Mouse (Mus musculus) forebrain, embryonic 13.5 days (tissue): ENCODE data around the gene Wfikkn2. TPM values are rescaled to one million over a fixed set of nuclear protein-coding genes. Genes with fewer than 3 reads are reported as not detected.
A peak's percentile ranks its signal among the peaks of the same experiment; 100 is the strongest.

ENCODE experiments used
- ATAC-seq: fragments of 200-750 bp; cut with Nextera tagmentation; 2 replicates; pipeline ENCODE4 v1.8.0; 2017
- H3K27ac ChIP-seq: fragments of 300-500 bp; sonication (generic); 2 replicates; pipeline ENCODE4 v1.5.1; 2015; ENCODE audit warnings: inconsistent platforms, mild to moderate bottlenecking, moderate library complexity
- H3K27me3 ChIP-seq: fragments of 300-500 bp; sonication (generic); 2 replicates; pipeline ENCODE4 v1.6.1; 2015; ENCODE audit warnings: mild to moderate bottlenecking, inconsistent platforms
- H3K36me3 ChIP-seq: fragments of 300-500 bp; sonication (generic); 2 replicates; pipeline ENCODE4 v1.6.1; 2015; ENCODE audit warnings: mild to moderate bottlenecking, inconsistent platforms; ENCODE audit not compliant: poor library complexity, severe bottlenecking
- H3K4me1 ChIP-seq: fragments of 300-500 bp; sonication (generic); 2 replicates; pipeline ENCODE4 v1.6.1; 2015; ENCODE audit warnings: inconsistent platforms
- H3K4me2 ChIP-seq: fragments of 300-500 bp; sonication (generic); 2 replicates; pipeline ENCODE4 v1.6.1; 2015; ENCODE audit warnings: inconsistent platforms, mild to moderate bottlenecking, moderate library complexity
- H3K4me3 ChIP-seq: fragments of 300-500 bp; sonication (generic); 2 replicates; pipeline ENCODE4 v1.5.1; 2015; ENCODE audit warnings: mild to moderate bottlenecking, inconsistent platforms
- H3K9ac ChIP-seq: fragments of 300-500 bp; sonication (generic); 2 replicates; pipeline ENCODE4 v1.6.1; 2015; ENCODE audit warnings: mild to moderate bottlenecking, inconsistent platforms
- H3K9me3 ChIP-seq: fragments of 300-500 bp; sonication (generic); replicated peaks from 2 replicates; pipeline ENCODE4 v1.6.1; 2016; ENCODE audit warnings: inconsistent platforms
- WGBS: fragments of 180-500 bp; shearing (Covaris S2); methylation state at CpG from one replicate; pipeline ENCODE4 v1.1.7; 2015; 5-methylcytosine and 5-hydroxymethylcytosine counted together
- polyA plus RNA-seq: library from polyadenylated mRNA; unstranded; fragments of >200 nt; fragmentation: Nextera tagmentation; extraction: Ambion mirVana; gene quantifications from 2 replicates; pipeline ENCODE4 v1.2.1, GENCODE M21; 2015

Gene Wfikkn2
- polyA plus RNA-seq, 1 experiment from 2014 or later: 3.7 TPM

DNA sequence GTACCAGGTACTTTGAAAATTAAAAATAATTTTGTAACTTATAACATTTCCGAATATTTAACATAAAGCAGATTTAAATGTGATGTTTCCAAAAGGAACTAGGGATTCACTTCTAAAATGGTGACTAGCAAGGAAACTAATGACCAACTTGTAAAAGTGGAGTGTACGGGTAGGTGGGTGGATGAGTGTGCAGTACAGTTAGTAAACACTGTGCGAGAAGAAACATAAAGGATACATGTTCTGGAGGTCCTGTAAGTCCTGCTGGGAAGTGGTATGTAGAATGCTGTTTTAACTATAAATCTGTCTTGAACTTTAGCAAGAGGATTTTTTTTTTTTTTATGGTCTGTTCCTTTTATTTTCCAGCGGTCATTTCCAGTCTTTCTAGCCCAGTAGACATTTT lies 32.8 kb downstream of the Wfikkn2 start:
- no peaks in the 10 kb centered on the region for H3K27me3 ChIP-seq
- H3K9ac ChIP-seq: peak overlapping the region; percentile 92
- peak overlapping the region; percentile 72 for H3K4me3 ChIP-seq
- H3K36me3 ChIP-seq: peaks cover 12% of the 10 kb centered on the region
- H3K9me3 ChIP-seq: no peaks in the 10 kb centered on the region
- H3K4me1 ChIP-seq: peaks cover 30% of the 10 kb centered on the region
- peak overlapping the region; percentile 79 for H3K4me2 ChIP-seq
- no peak for ATAC-seq
- WGBS: 60% methylated on average over 4 of the region's 4 CpGs
- H3K27ac ChIP-seq: no peak overlapping the region

DNA sequence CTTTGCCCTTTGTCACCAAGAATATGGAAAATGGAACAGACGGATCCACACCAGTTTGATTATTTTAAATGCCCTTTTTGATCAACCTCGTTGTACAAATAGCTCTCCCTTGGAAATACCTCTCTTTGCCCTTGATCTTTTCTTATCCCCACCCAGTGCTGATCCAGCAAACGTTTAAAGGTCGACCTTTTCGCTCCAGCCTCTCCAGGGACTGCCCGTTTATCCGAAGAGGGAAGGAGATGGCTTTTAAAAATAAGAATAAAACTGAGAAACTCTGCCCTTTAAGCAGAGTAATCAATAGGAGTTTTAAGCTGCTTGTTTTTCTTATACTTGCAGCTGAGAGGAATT lies 33.3 kb downstream of the Wfikkn2 start:
- 0% methylated on average over 7 of the region's 7 CpGs for WGBS
- peaks cover 30% of the 10 kb centered on the region for H3K4me1 ChIP-seq
- H3K27ac ChIP-seq: peak overlapping the region; percentile 96
- peaks cover 12% of the 10 kb centered on the region for H3K36me3 ChIP-seq
- ATAC-seq: no peak
- no peaks in the 10 kb centered on the region for H3K27me3 ChIP-seq
- peak overlapping the region; percentile 79 for H3K4me2 ChIP-seq
- peak overlapping the region; percentile 92 for H3K9ac ChIP-seq
- H3K4me3 ChIP-seq: peak overlapping the region; percentile 72
- H3K9me3 ChIP-seq: no peaks in the 10 kb centered on the region

DNA sequence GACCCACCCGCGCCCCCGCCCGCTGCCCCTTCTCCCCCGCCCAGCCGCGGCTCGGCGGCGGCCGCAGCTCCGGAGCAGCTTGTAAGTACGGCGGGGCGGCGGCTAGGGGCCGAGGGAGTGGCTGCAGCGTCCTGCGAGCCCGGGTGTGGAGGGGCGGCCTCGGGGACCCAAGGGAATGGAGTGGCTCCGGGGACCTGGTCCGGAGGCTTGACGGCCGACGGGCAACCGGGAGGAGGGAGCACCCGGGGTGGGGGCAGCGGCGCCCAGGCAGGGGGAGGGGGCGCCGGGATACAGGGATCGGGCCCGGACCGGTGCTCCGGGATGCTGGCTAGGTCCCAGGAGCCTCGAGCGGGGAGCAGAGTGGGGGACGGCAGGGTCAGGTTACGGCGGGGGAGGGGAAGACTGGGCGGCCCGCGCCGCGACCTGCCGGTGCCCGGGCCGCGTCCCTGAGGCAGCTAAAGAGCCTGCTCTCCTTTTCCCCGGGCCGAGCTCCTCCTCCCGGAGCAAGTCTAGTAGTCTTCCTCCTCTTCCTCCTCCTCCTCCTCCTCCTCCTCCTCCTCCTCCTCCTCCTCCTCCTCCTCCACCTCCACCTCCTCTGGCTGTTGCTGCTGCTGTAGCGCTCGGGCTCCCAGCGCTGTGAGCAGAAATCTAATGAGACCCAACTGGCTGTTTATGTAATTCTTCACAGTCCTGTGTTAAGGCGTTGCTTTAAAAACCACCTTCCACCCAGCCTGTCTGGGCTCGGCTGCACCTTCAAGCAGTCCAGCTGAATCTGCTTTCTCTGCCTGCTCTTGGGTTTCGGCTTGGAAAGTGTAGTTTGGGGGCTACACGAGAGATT lies 33.9 kb downstream of the Wfikkn2 start:
- H3K9me3 ChIP-seq: no peaks in the 10 kb centered on the region
- no peaks in the 10 kb centered on the region for H3K27me3 ChIP-seq
- H3K4me1 ChIP-seq: peaks cover 30% of the 10 kb centered on the region
- H3K4me3 ChIP-seq: peak overlapping the region; percentile 72
- H3K27ac ChIP-seq: peak overlapping the region; percentile 96
- H3K9ac ChIP-seq: peak overlapping the region; percentile 92
- ATAC-seq: peak; percentile 22
- under 1% methylated on average over 35 of the region's 61 CpGs for WGBS
- H3K4me2 ChIP-seq: peak overlapping the region; percentile 79
- peaks cover 12% of the 10 kb centered on the region for H3K36me3 ChIP-seq

DNA sequence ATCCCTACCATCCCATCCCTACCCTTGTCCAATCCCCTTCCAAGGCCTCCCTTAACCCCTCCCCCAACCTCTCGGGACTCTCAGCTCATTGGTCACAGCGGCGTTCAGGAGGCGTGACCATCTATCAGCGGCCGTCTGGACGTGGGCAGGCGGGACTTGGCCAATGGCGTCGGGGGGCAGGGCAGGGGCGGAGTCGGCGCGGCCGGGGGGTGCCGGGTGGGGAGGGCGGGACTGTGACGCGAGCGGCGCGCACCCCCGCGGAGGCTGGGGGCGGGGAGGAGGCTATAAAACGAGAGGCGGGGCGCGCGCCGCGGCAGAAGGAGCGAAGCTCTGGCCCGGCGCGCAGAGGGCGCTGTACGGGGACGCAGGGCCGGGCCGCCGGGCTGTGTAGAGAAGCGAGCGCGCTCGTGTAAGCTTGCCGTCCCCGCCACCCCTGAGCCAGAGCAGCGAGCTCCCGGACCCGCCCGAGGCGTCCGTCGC lies 34.6 kb downstream of the Wfikkn2 start, which contains the start of gene Tob1:
Gene Tob1, plus strand, starts transcription at position 331 of the 480 bp plus-strand sequence.
- Histone ChIP-seq H3K4me3 (peak within 1 kb of the TSS; percentile 72), H3K9me3 (no peaks in the 10 kb centered on the region), H3K27me3 (no peaks in the 10 kb centered on the region), H3K36me3 (peaks cover 12% of the 10 kb centered on the region), H3K4me1 (peaks cover 29% of the 10 kb centered on the region), H3K9ac (peak within 1 kb of the TSS; percentile 92), H3K4me2 (peak within 1 kb of the TSS; percentile 95), H3K27ac (peak within 1 kb of the TSS; percentile 98)
- ATAC-seq: peak; percentile 96
- under 1% methylated on average over 46 of the region's 55 CpGs for WGBS

DNA sequence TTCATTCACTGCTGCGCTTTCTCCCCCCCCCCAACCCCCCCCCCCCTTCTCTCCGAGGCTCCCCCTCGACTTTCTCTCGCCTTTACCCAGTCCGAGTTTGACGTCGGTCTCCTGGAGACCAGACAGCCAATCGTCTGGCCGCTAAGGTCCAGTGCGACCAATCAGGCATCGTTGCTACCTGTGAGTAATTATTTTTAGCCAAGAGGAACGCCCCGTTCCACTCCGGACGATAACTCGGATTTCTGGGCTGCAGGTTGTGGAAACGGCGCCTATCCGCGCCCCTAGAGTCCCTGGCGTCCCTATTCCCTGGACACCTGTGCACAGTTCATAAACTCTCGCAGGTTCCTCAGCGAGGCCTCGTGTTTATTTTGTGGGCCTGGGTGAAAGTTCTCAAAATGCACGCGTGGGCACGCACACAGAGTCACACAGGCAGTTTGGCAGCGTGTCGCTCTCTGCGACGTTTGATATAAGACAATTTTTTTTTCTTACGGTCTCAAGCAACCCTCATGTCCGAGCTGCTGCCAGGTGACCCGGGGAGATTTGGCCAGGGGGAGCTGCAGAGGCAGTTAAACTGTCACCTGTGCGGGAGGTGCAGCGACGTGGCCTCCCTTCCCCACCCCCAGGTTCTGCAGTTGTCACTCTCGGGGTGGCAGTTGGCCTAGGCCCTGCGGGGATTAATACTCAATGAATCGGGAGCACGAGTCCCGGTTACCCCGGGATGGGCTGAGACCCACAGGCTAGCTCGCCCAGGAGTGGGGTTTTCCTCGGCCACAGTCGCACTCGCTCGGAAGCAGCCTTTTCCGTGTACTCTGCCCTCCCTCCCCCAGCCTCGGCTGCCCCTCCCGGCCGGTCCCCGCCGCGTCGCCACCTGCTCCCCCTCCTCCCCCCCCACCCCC lies 35.4 kb downstream of the Wfikkn2 start:
- H3K4me1 ChIP-seq: peaks cover 22% of the 10 kb centered on the region
- no peaks in the 10 kb centered on the region for H3K27me3 ChIP-seq
- WGBS: under 1% methylated on average over 47 of the region's 56 CpGs
- H3K9me3 ChIP-seq: no peaks in the 10 kb centered on the region
- peak overlapping the region; percentile 54 for H3K4me3 ChIP-seq
- peak overlapping the region; percentile 98 for H3K27ac ChIP-seq
- H3K4me2 ChIP-seq: peak overlapping the region; percentile 95
- peak overlapping the region; percentile 71 for H3K9ac ChIP-seq
- peak; percentile 80 for ATAC-seq
- peaks cover 12% of the 10 kb centered on the region for H3K36me3 ChIP-seq

DNA sequence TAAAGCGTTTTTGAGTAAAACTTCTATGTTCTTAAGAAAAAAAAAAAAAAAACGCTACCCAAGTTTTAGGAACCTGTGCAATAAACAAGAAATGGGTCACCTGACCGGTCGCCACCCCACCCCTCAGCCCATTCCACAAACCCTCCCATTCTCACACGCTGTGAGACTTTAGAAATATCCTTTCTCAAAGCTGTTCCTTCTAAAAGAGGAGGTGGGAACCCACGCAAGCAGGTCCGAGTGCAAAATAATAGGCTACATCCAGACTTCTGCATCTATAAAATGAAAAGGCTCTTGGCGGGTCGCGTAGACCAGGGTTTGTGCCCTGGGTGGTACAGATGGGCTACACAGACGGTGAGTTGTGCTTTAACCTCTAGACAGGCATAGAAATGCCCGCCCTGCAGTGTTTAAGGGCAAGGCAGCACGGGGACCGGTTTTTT lies 36.1 kb downstream of the Wfikkn2 start:
- Histone ChIP-seq H3K4me3 (peak overlapping the region; percentile 54), H3K36me3 (peaks cover 12% of the 10 kb centered on the region), H3K27ac (peak overlapping the region; percentile 97), H3K9ac (peak overlapping the region; percentile 70), H3K4me1 (peaks cover 21% of the 10 kb centered on the region), H3K4me2 (peak overlapping the region; percentile 95), H3K27me3 (no peaks in the 10 kb centered on the region), H3K9me3 (no peaks in the 10 kb centered on the region)
- no peak for ATAC-seq
- WGBS: 1% methylated on average over 14 of the region's 14 CpGs

DNA sequence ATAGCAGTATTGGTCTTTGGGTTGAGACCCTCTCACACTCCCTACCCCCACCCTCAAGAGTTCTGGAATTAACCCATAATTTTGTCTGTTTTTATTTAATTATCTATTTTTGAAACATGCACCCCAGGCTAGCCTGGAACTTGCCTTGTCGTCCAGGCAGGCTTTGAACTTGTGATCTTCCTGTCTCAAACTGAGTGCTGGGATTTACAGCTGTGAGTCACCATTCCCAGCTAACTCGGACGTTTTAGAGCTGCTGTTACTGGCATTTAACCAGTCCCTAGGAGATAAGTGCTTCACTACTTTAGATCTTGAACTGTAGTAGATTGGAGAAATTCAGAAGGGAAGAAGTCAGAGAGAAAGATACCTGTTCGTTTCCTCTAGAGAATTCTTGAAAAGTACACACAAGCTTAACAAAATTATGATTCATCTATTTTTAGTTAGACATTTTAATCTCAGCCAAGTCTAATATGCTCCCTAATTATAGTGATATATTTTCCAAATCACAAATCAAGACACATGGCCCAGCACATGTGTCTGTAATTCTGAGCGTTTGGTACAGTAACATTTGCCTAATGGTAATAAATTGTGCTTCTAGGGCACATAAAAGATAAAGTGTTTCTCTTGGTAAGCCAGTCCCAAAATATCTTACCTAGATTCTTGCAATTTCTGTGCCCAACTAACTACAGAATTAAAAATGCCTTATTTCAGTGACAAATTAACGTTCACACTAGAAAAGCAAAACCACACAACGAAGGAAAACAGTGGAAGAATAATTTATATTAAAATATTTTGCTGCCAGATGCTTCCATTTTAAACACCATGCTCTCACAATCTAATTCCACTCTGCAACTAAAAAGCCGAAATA lies 36.8 kb downstream of the Wfikkn2 start:
- H3K9ac ChIP-seq: no peak overlapping the region
- H3K36me3 ChIP-seq: peaks cover 6% of the 10 kb centered on the region
- 52% methylated on average over 8 of the region's 8 CpGs for WGBS
- H3K4me2 ChIP-seq: peak overlapping the region; percentile 95; the same call in 1 of the 2 replicates
- H3K27me3 ChIP-seq: no peaks in the 10 kb centered on the region
- no peak overlapping the region; the same call in 1 of the 2 replicates for H3K4me3 ChIP-seq
- peaks cover 14% of the 10 kb centered on the region for H3K4me1 ChIP-seq
- no peak for ATAC-seq
- H3K27ac ChIP-seq: peak overlapping the region; percentile 97; the same call in 1 of the 2 replicates
- H3K9me3 ChIP-seq: no peaks in the 10 kb centered on the region

DNA sequence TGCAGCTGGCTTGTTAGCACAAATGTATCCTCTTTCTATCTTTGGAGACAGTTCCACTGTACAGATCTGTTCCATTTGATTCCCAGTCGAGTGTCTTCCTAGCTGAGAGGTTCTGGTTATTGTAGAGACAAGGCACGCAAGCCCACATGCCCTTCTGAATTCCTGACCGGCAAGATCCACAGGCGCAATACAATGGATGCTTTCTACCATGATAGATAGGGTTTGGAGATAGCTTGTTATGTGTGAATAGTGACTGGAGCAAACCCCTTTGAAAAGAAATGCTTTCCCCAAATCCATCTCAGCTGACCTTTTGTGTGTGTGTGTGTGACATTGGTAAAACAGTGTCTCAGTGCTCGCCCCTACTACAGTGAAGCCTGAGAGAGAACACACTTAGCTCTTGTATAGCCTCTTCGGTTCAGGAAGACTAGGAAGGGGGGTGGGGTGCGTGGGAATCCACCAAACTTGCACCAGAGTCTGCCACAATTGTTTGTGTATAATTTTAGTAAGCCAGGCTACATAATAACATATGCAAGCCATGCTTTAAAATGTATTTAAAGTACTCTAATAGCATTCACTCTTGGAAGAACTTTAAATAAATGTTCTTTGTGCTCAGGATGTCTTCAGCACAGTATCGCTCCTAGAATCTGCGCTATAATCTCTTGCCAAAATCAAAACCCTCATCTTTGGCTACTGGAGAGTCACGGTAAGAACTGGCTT lies 39.2 kb downstream of the Wfikkn2 start:
- no peak overlapping the region for H3K4me3 ChIP-seq
- no peak for ATAC-seq
- H3K4me1 ChIP-seq: 0 out of 2 replicates have a peak, but pooled peaks cover 3% of the 10 kb centered on the region
- no peak overlapping the region for H3K27ac ChIP-seq
- H3K4me2 ChIP-seq: no peak overlapping the region
- 47% methylated on average over 10 of the region's 10 CpGs for WGBS
- no peak overlapping the region for H3K9ac ChIP-seq
- no peaks in the 10 kb centered on the region for H3K9me3 ChIP-seq
- H3K27me3 ChIP-seq: no peaks in the 10 kb centered on the region
- no peaks in the 10 kb centered on the region for H3K36me3 ChIP-seq

DNA sequence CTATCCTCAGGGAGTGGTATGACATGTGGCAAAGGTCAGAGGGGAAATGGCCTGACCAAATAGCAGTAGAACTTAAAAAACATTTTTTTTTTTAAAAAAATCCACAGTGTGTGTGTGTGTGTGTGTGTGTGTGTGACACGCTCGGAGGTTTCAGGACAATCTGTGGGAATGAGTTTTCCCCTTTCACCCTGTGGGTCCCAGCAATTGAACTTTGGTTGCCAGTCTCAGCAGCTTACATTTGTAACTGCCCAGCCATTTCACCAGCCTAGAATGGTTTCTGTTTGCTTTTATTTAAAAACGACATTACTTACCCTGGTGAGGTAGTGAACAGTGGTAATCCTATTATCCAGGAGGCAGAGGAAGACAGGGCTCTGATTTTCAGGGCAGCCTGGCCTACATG lies 42.7 kb downstream of the Wfikkn2 start:
- Histone ChIP-seq H3K4me3 (no peak overlapping the region), H3K27ac (no peak overlapping the region), H3K27me3 (no peaks in the 10 kb centered on the region), H3K36me3 (no peaks in the 10 kb centered on the region), H3K4me2 (no peak overlapping the region), H3K4me1 (no peaks in the 10 kb centered on the region), H3K9me3 (no peaks in the 10 kb centered on the region), H3K9ac (no peak overlapping the region)
- no peak for ATAC-seq
- WGBS: 63% methylated on average over 3 of the region's 3 CpGs

DNA sequence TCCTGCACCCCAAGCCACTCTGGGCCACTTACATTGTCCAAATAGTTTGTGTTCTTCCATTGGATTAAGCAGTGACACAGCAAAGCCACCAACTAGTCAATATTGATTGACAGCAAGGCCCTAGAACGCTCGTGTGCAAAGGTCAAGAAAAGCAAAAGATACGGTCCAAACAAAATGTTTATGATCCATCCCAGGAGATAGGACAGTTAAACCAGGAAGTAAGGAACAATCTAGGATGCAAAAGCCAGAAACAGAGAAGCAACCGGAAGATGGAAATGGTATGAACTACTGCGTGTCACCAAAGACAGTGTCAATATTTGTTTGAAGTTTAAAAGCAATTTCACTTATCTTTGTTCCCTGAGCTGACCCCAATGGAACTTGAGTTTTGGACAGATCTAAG lies 43.7 kb downstream of the Wfikkn2 start:
- Histone ChIP-seq H3K4me1 (no peaks in the 10 kb centered on the region), H3K9me3 (no peaks in the 10 kb centered on the region), H3K4me3 (no peak overlapping the region), H3K9ac (no peak overlapping the region), H3K27ac (no peak overlapping the region), H3K4me2 (no peak overlapping the region), H3K27me3 (no peaks in the 10 kb centered on the region), H3K36me3 (no peaks in the 10 kb centered on the region)
- ATAC-seq: no peak
- WGBS: 91% methylated on average over 5 of the region's 5 CpGs

DNA sequence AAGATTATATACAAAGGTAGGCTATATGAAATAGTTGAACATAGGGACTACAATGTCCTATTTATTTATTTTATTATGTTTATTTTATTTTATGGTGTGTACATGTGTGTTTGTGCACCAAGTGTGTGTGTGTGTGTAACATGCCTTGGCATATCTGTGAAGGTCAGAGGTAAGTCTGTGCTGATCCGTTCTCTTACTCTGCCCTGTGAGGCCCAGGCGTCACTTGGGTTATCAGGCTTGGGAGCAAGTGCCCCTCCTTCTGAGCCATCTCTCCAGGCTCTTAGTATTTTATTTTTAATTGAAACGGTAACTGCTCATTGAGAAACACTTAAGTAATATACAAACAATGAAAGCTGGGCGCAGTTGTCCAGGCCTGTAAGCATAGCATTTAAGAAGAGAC lies 45.4 kb downstream of the Wfikkn2 start:
- Histone ChIP-seq H3K4me1 (no peaks in the 10 kb centered on the region), H3K27me3 (no peaks in the 10 kb centered on the region), H3K4me2 (no peak overlapping the region), H3K27ac (no peak overlapping the region), H3K9ac (no peak overlapping the region), H3K36me3 (no peaks in the 10 kb centered on the region), H3K4me3 (no peak overlapping the region), H3K9me3 (no peaks in the 10 kb centered on the region)
- ATAC-seq: no peak
- 83% methylated on average over 4 of the region's 4 CpGs for WGBS
